Mouse (Mus musculus) neural tube, embryonic 10.5 days (tissue): ENCODE measurements around the gene Hist1h1b.

Source experiments
- DNase-seq: peaks from one replicate; pipeline ENCODE4 v3.0.0-alpha.2; 2017; ENCODE audit warnings: low spot score; ENCODE audit errors: extremely low spot score

Gene Hist1h1b

GRCm38 (mm10) chr13:21782361-21783254, 2.2 kb upstream of the Hist1h1b start:
- peak; percentile 47 for DNase-seq

- DNase-seq: no peak
These were observed 1.2 kb upstream of the Hist1h1b start for GRCm38 (mm10) chr13:21781639-21782038.

GRCm38 (mm10) chr13:21781021-21781555, 663 bp upstream of the Hist1h1b start:
- no peak for DNase-seq

GRCm38 (mm10) chr13:21778814-21779766, 1.3 kb downstream of the Hist1h1b start:
- peak; percentile 79 for DNase-seq

- DNase-seq: no peak
These were observed 24.7 kb downstream of the Hist1h1b start for GRCm38 (mm10) chr13:21755707-21756106.

GRCm38 (mm10) chr13:21754294-21755001, 26.0 kb downstream of the Hist1h1b start:
- peak; percentile 33 for DNase-seq

DNA sequence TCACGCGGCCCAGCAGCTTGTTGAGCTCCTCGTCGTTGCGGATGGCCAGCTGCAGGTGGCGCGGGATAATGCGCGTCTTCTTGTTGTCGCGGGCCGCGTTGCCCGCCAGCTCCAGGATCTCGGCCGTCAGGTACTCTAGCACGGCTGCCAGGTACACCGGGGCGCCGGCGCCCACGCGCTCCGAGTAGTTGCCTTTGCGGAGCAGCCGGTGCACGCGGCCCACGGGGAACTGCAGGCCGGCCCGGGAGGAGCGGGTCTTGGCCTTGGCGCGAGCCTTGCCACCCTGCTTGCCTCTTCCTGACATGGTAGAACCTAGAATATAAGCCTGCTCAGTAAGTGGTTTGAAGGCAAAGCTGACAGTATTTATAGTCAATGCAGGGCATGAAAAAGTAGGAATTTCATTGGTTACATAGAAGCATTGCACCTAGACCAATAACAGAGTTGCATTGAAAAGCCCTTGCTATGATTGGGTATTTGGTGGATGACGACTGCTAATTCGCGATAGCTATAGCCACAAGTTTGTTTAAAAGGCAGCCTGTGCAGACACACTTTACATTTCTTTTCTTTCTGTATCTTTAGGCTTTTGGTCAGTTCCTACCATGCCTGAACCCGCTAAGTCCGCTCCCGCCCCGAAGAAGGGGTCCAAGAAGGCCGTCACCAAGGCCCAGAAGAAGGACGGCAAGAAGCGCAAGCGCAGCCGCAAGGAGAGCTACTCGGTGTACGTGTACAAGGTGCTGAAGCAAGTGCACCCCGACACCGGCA, 26.7 kb downstream of the Hist1h1b start, which contains the start of the genes Hist1h2ak and Hist1h2bn:
Gene Hist1h2ak (minus strand): TSS at position 304 of the 762 bp plus-strand sequence.
Gene Hist1h2bn (plus strand): TSS at position 600 of the 762 bp plus-strand sequence.
- DNase-seq: peak; percentile 82

GRCm38 (mm10) chr13:21753051-21753523, 27.3 kb downstream of the Hist1h1b start:
- peak; percentile 45 for DNase-seq

GRCm38 (mm10) chr13:21752356-21752755, 28.1 kb downstream of the Hist1h1b start:
- DNase-seq: peak; percentile 43

GRCm38 (mm10) chr13:21751827-21752226, 28.6 kb downstream of the Hist1h1b start:
- DNase-seq: peak; percentile 36

GRCm38 (mm10) chr13:21751417-21751816, 29.0 kb downstream of the Hist1h1b start:
- DNase-seq: no peak

DNA sequence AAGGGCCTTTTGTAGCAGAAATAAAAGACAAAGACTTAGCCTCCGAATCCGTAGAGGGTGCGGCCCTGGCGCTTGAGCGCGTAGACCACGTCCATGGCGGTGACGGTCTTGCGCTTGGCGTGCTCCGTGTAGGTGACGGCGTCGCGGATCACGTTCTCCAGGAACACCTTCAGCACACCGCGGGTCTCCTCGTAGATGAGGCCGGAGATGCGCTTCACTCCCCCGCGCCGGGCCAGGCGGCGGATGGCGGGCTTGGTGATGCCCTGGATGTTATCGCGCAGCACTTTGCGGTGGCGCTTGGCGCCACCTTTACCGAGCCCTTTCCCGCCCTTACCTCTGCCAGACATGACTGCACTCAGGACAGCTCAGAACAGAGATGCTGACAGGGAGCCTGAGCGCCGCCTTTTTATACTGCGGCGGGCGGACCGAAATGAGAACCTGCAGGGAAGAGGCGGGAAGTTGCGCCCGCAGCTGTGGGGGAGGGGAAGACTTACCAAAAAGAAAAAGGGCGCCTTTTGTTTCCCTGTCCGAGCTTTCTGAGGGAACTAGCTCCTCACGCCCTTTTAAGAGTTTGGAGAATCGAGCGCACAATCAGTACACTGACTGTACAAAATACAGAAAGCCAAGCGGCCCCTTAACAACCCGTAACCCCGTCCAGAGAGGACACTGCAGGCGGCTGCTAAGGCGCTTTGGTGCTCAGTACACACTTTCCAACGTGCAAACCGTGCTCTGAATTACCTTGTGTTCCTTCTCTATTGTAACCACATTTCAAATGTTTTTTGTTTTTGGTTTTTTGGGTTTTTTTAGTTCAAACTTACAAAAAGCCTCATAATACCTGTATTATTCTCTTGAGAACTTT, 30.0 kb downstream of the Hist1h1b start, which contains the start of gene Hist1h4k:
Gene Hist1h4k (minus strand): TSS at position 347 of the 859 bp plus-strand sequence.
- peak; percentile 98 for DNase-seq

GRCm38 (mm10) chr13:21749387-21750158, 30.9 kb downstream of the Hist1h1b start:
- peak; percentile 61 for DNase-seq

DNA sequence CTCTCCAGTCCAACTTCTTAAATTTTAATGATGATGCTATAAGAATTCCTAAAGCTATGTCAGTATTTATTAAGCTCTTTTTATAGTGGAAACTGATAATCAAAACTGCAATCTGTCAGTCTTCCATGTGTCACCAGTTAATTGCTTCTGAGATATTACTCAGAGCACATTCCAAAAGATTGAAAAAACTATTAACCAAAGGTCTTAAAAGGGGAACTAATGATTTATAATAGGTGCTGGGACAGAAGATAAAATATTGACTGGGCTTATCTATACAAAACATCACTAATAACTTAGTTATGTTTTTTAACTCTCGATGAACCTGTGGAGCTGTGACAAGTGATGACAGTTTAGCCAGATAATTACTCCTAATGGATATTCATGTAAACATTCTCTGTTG, 35.4 kb downstream of the Hist1h1b start:
- no peak for DNase-seq

- peak; percentile 97 for DNase-seq
These were observed 45.3 kb downstream of the Hist1h1b start, which contains the start of gene Hist1h4j for GRCm38 (mm10) chr13:21734906-21735767. Gene Hist1h4j (plus strand): TSS chr13:21735064.

GRCm38 (mm10) chr13:21734010-21734905, 46.2 kb downstream of the Hist1h1b start:
- DNase-seq: peak; percentile 88
